Mouse (Mus musculus) small intestine, adult 2 months (tissue): ENCODE measurements around the gene Dixdc1. TPM values are rescaled to one million over a fixed set of nuclear protein-coding genes. Genes with fewer than 3 reads are reported as not detected.

ENCODE experiments used
- H3K27ac ChIP-seq: fragments of 200-500 bp; 2 replicates; pipeline ENCODE4 v1.5.1; 2012; ENCODE audit warnings: low read depth, low read length, control low read depth, inconsistent platforms; ENCODE audit not compliant: insufficient read depth
- H3K27me3 ChIP-seq: fragments of 200-500 bp; 2 replicates; pipeline ENCODE4 v1.6.1; 2012; ENCODE audit warnings: mild to moderate bottlenecking, moderate library complexity, low read length, inconsistent platforms; ENCODE audit not compliant: control insufficient read depth, insufficient read depth
- H3K36me3 ChIP-seq: fragments of 200-500 bp; 2 replicates; pipeline ENCODE4 v1.6.1; 2012; ENCODE audit warnings: mild to moderate bottlenecking, low read length, control low read depth, inconsistent platforms; ENCODE audit not compliant: control insufficient read depth, insufficient read depth
- H3K4me1 ChIP-seq: fragments of 200-500 bp; 2 replicates; pipeline ENCODE4 v1.6.1; 2012; ENCODE audit warnings: low read length, inconsistent platforms, mixed read lengths; ENCODE audit not compliant: control insufficient read depth, insufficient read depth, insufficient read length
- H3K4me3 ChIP-seq: fragments of 200-500 bp; 2 replicates; pipeline ENCODE4 v1.5.1; 2012; ENCODE audit warnings: low read depth, mild to moderate bottlenecking, control low read depth, inconsistent platforms, low read length, moderate library complexity
- CTCF ChIP-seq: fragments of 200-500 bp; IDR thresholded peaks from 2 replicates; pipeline ENCODE4 v1.5.1; 2012; ENCODE audit warnings: low read depth, mild to moderate bottlenecking, control low read depth, inconsistent platforms, low read length, moderate library complexity, mixed read lengths; ENCODE audit not compliant: insufficient replicate concordance, insufficient read length; ENCODE audit errors: extremely low read depth
- POLR2A ChIP-seq: fragments of 200-500 bp; IDR thresholded peaks from 2 replicates; pipeline ENCODE4 v1.6.1; 2012; ENCODE audit warnings: low read depth, mild to moderate bottlenecking, control low read depth, inconsistent platforms, low read length, moderate library complexity
- WGBS: fragments of 180-500 bp; shearing (Covaris S2); methylation state at CpG from one replicate; pipeline ENCODE4 v1.1.7; 2018; 5-methylcytosine and 5-hydroxymethylcytosine counted together
- polyA plus RNA-seq: library from polyadenylated mRNA; depleted of rRNA; stranded (reverse); fragments of >200 nt; gene quantifications from 2 replicates; pipeline ENCODE4 v1.2.3, GENCODE M21; 2012; rRNA removed

Dixdc1 gene
- polyA plus RNA-seq, result 0.57 and 0.75 TPM in 2 replicates

- no peak for TF ChIP-seq CTCF
- peak; percentile 40; the same call in 1 of the 2 replicates for TF ChIP-seq POLR2A
- Histone ChIP-seq H3K36me3 (peaks cover 11% of the 10 kb centered on the region), H3K27ac (peak within 1 kb of the TSS; percentile 29; the same call in 1 of the 2 replicates), H3K4me3 (peak within 1 kb of the TSS; percentile 31), H3K4me1 (peaks cover 3% of the 10 kb centered on the region; the same call in 1 of the 2 replicates), H3K27me3 (no peaks in the 10 kb centered on the region)
- WGBS, result 7% methylated on average over 35 of the region's 36 CpGs
Observed at GRCm38 (mm10) chr9:50738914-50739870, at the start of gene Dixdc1. Gene Dixdc1 (minus strand): TSS chr9:50739517.

- TF ChIP-seq CTCF (peak; percentile 59; the same call in 1 of the 2 replicates), POLR2A (no peak)
- Histone ChIP-seq H3K27ac (no peak overlapping the region), H3K36me3 (peaks cover 41% of the 10 kb centered on the region), H3K4me3 (no peak overlapping the region), H3K27me3 (no peaks in the 10 kb centered on the region), H3K4me1 (no peaks in the 10 kb centered on the region)
- 83% methylated on average over 2 of the region's 2 CpGs for WGBS
Observed at GRCm38 (mm10) chr9:50782155-50782554, 42.8 kb upstream of the Dixdc1 start.

GRCm38 (mm10) chr9:50776162-50776760 is 36.9 kb upstream of the Dixdc1 start:
- Histone ChIP-seq H3K4me1 (peaks cover 3% of the 10 kb centered on the region; the same call in 1 of the 2 replicates), H3K4me3 (peak overlapping the region; percentile 99; the same call in 1 of the 2 replicates), H3K27ac (peak overlapping the region; percentile 1), H3K27me3 (no peaks in the 10 kb centered on the region), H3K36me3 (peaks cover 21% of the 10 kb centered on the region)
- WGBS, result 35% methylated on average over 11 of the region's 11 CpGs
- TF ChIP-seq CTCF (no peak), POLR2A (no peak)

GRCm38 (mm10) chr9:50775662-50776126 is 36.4 kb upstream of the Dixdc1 start:
- Histone ChIP-seq H3K4me3 (peak overlapping the region; percentile 99), H3K36me3 (peaks cover 17% of the 10 kb centered on the region), H3K27ac (peak overlapping the region; percentile 1), H3K4me1 (peaks cover 3% of the 10 kb centered on the region; the same call in 1 of the 2 replicates), H3K27me3 (no peaks in the 10 kb centered on the region)
- no peak for TF ChIP-seq CTCF
- no peak for TF ChIP-seq POLR2A
- under 1% methylated on average over 29 of the region's 30 CpGs for WGBS

GRCm38 (mm10) chr9:50774991-50775612 is 35.8 kb upstream of the Dixdc1 start, which contains the start of the genes Alg9 and 1110032A03Rik:
Gene Alg9 (plus strand): TSS chr9:50775019.
Gene 1110032A03Rik (minus strand): TSS chr9:50775520.
- Histone ChIP-seq H3K4me3 (peak within 1 kb of the TSS; percentile 99), H3K27me3 (no peaks in the 10 kb centered on the region), H3K36me3 (peaks cover 14% of the 10 kb centered on the region), H3K27ac (peak within 1 kb of the TSS; percentile 79), H3K4me1 (peaks cover 3% of the 10 kb centered on the region; the same call in 1 of the 2 replicates)
- TF ChIP-seq POLR2A (no peak; the same call in 1 of the 2 replicates), CTCF (no peak)
- WGBS, result under 1% methylated on average over 51 of the region's 51 CpGs

- Histone ChIP-seq H3K27me3 (no peaks in the 10 kb centered on the region), H3K36me3 (peaks cover 10% of the 10 kb centered on the region), H3K4me3 (no peak overlapping the region), H3K4me1 (peaks cover 3% of the 10 kb centered on the region; the same call in 1 of the 2 replicates), H3K27ac (no peak overlapping the region)
- no peak for TF ChIP-seq POLR2A
- no peak for TF ChIP-seq CTCF
- 35% methylated on average over 4 of the region's 4 CpGs for WGBS
Observed at GRCm38 (mm10) chr9:50774026-50774462, 34.7 kb upstream of the Dixdc1 start.
